Mouse (Mus musculus) kidney, adult 2 months (tissue): ENCODE measurements around the gene Ptch1.

Experiments used
- CTCF ChIP-seq: fragments of 200-500 bp; conservative IDR thresholded peaks from 2 replicates; pipeline ENCODE4 v1.5.1; 2011; ENCODE audit warnings: low read depth, mild to moderate bottlenecking, control low read depth, low read length, moderate library complexity, mixed read lengths; ENCODE audit not compliant: insufficient read depth, insufficient read length
- POLR2A ChIP-seq: fragments of 200-500 bp; IDR thresholded peaks from one replicate; pipeline ENCODE4 v1.6.1; 2011; ENCODE audit warnings: low read depth, low read length, control low read depth

- TF ChIP-seq POLR2A (no peak), CTCF (no peak)
Observed at GRCm38 (mm10) chr13:63613201-63613600, 39.8 kb upstream of the Ptch1 start.
